Comparison of ENCODE assay signal across 20 mouse cellular contexts in the genomic region with DNA sequence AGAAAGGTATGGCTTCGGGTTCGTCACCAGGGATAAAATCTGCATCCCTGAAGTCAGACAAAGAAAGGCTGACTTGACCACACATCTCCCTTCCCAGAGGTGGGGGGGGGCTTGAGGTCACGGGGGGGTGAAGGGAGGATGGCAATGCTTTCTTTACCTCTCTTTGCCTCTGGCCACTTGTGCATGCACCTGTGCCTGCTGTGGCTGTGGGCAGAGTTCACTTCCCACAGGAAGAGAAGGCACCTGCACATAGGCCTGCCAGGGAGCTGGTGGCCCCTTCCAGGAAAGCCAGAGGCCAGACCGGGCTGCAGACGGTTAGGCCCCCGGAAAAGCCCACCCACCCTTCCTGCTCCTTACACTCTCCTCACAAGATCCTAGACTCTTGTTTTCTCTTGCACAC.
"Had no signal": no experiment of that assay in that cellular context is flagged by ENCODE, and none has a peak within 500 bp of the region (broad histone marks: within the 10 kb centered on the region; RNA-seq: fewer than 3 reads in every experiment).

No protein-coding gene starts in this region.

- H3K4me3 ChIP-seq: heart, embryonic 10.5 days; heart, embryonic 12.5 days; heart, embryonic 13.5 days; heart, embryonic 15.5 days; hindbrain, embryonic 10.5 days; hindbrain, embryonic 12.5 days; hindbrain, embryonic 13.5 days; hindbrain, embryonic 15.5 days; intestine, embryonic 15.5 days; kidney, embryonic 15.5 days; layer of hippocampus, adult 2 months had no signal

- DNase-seq: kidney, adult 11 months; kidney, postnatal 10 days had no signal

- H3K27ac ChIP-seq: heart, embryonic 10.5 days; heart, embryonic 15.5 days; hindbrain, embryonic 10.5 days; hindbrain, embryonic 12.5 days; hindbrain, embryonic 13.5 days; hindbrain, embryonic 14.5 days; hindbrain, embryonic 15.5 days; hindbrain, postnatal 0 days; intestine, embryonic 15.5 days; kidney, embryonic 15.5 days; kidney, postnatal 0 days; layer of hippocampus, adult 2 months had no signal

- H3K36me3 ChIP-seq: hindbrain, embryonic 10.5 days; hindbrain, embryonic 12.5 days; hindbrain, embryonic 13.5 days; hindbrain, embryonic 15.5 days; intestine, embryonic 15.5 days; kidney, embryonic 15.5 days had no signal

- H3K27me3 ChIP-seq: heart, embryonic 15.5 days had no signal

- H3K4me2 ChIP-seq: heart, embryonic 11.5 days; heart, embryonic 12.5 days; heart, embryonic 13.5 days; heart, embryonic 15.5 days; hindbrain, embryonic 12.5 days; hindbrain, embryonic 13.5 days; hindbrain, embryonic 14.5 days; hindbrain, embryonic 15.5 days; intestine, embryonic 15.5 days; kidney, embryonic 15.5 days had no signal

- ATAC-seq: hindbrain, embryonic 16.5 days; hindbrain, postnatal 0 days; intestine, embryonic 15.5 days; intestine, embryonic 16.5 days; intestine, postnatal 0 days had no signal
